Mouse (Mus musculus) left cerebral cortex, adult 9 months (tissue): ENCODE measurements around the gene Ptpn1.

Experiments used
- DNase-seq, 2 experiments: peaks; one replicate each; pipeline ENCODE4 v3.0.0; 2022; ENCODE audit warnings: low spot score in 2 of 2

Ptpn1 gene

GRCm38 (mm10) chr2:167931985-167932726 is at the start of gene Ptpn1:
TSS of gene Ptpn1 (plus strand) at chr2:167932057.
- peak; percentile 95 to 98 for DNase-seq

GRCm38 (mm10) chr2:167886485-167886884 is 45.4 kb upstream of the Ptpn1 start:
- no peak for DNase-seq

- DNase-seq: no peak
Measured at GRCm38 (mm10) chr2:167887516-167888347, 44.1 kb upstream of the Ptpn1 start.

DNA sequence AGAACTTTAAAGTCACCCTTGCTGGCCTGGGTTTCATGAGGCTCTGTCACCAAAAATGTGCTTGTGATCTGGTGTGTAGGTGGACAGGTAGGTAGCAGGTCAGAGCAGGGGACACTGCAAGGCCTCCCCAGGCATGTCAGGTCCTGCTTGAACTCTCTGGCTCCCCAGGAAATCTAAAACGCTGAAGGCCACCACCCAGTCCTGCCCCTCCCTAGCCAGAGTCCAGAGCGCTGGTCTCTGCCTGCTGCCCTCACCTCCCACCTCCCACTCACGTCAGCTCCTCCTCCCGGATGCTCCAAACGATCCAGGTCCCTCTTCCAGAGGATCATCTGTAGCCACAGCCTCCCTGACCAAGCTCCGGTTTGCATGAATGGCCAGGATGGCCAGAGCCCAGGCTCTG is 43.0 kb upstream of the Ptpn1 start:
- no peak for DNase-seq

- no peak for DNase-seq
Measured at GRCm38 (mm10) chr2:167889886-167890285, 42.0 kb upstream of the Ptpn1 start.

DNA sequence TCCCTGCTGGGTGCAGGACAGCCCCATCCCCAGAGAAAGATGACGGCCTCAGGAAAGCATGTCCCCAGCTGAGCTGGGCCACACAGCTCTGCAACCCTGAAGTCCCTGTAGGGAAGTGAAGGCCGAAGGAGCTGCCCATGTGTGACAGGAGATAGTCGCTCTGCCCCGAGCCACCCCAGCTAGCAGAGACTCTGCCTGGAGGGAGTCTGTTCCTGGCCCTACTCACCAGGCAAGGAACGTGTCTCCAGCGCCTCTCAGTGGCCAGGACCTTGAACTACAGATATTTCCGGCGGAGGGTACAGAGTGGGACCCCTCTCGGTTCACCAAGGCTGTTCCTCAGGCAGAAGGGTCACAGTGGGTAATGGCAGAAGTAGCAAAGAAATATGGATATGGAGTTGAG is 39.9 kb upstream of the Ptpn1 start:
- DNase-seq: peak in 1 of 2 experiments; percentile 32

DNA sequence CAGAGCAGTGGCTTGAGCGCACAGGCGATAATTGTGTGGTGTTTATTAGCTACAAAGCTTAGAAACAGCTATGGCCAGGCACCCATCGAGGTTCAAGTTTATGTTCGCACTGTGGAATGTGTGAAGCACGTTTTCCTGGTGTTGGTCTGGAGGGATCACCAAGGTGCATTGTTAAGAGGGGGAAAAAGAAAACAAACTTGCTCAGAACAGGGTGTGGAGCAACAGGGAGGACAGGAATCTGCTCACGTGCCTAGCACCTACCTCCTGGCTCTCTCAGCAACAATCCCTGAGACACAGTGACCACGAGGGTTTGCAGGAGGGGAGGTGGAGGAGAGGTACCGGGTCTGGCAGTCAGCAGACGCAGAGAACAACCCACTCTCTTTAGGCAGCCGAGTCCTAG is 38.2 kb upstream of the Ptpn1 start:
- DNase-seq: no peak

DNA sequence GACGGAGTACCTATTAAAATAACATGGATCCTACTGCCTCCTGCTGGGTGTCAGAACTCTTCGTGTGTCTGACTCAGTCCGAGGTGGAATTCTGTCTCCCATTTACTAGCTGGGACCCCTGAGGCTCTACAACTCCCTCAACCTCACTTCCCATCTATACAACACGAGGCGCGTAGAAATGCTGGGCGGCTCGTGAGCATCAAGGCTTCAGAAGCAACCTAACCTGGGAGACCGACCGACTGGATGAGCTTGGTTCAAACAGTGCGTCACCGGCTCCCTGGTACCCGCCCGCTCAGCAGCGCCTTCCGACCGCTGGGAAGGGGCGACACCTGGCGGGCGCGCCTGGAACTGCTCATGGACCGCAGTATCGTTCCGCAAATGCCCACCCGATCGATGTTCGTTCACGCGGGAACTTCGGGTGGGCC is 36.9 kb upstream of the Ptpn1 start:
- DNase-seq: peak; percentile 28 to 85

DNA sequence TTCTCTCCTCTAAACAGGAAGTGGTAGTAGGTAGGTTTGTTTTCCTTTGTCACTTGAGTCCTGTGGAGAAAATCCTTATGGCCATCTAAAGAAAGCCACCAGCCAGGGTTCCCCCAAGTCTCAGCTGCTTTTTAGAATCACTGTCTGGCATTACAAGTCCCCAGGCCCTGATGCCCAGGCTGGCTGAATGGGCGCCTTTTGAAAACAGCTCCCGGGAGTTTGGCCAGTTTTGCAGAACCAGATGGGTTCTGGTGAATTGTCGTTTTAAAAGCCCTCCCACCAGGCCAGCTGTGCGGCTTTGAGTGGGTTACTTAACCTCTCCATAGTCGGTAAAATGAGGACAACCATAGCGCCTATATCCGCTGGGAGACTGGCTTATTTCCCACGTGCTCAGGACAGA is 34.0 kb upstream of the Ptpn1 start:
- DNase-seq: peak in 1 of 2 experiments; percentile 25

DNA sequence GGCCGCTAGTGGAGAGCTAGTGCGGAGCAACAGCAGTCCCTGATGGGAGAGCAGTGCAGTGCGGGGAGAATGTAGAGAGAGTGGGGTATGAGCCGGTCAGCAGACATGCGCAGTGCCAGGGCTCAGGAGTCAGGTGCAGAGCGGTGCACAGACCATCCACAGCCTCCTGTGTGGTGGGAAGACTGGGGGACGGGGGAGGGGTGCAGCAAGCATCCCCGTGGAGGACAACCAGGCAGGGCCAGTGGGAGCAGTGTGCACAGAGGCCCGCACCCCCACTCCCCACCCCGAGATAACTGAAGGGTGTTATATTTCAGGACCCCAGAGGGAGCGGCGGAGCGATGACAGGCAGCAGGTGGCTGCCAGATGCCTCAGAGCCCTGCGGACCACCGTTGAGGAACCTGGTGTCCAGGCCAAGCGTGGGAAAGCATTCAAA is 31.9 kb upstream of the Ptpn1 start:
- no peak for DNase-seq

DNA sequence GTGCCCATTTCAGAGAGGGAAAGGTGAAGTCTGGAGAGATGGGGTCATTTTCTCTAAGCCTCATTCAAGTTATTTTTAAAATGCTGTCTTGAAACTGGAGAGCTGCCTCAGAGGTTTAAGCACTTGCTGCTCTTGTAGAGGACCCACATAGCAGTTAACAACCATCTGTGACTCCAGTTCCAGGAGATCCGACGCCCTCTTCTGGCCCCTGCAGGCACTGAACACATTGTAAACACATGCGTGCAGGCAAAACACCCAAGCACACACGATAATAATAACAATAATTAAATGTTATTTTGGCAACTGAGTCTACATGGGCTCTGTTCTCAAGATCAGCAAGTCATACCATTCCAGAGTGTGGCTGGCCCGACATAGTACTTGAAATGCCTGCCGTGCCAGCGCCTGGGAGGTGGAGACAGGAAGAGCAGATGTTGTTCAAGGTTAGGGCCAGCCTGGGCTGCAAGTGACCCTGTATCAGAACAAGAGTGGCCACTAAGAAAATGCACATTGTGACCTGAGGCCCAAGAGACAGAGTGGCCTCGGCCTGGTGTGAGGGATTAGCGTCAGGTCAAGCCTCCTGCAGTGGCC is 29.6 kb upstream of the Ptpn1 start:
- no peak for DNase-seq

DNA sequence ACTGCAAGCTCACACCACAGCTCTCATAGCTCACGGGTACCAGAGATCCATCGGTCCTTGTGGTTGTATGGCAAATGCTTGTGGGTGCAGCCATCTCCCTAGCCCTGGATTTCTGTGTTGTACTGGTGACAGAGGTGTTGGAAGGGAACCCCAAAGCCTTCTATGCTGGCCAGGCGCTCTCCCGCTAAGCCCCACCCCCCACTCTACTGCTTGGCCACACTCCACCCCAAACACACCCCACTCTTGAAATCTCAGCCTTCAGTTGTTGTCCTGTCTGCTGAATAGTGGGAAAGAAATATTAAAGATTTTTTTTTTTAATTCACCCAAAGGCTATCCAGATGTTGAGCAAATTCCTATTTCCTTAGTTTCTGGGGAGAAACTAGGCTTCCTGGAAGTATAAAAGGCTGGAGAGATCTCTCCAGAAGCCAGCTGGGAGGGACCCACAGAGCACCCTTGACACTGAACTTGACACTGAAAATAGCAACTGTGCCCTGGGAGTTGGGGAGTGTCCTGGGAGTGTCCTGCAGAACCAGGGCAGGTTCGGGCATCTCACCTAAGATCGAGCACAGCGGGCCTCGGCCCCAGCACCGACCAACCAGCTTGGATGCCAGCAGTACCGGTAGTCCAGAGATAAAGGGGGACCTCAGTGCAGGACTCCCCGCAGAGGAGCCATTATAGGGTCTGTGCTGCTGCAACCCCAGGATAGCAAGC is 28.5 kb upstream of the Ptpn1 start:
- DNase-seq: no peak

GRCm38 (mm10) chr2:167904621-167905367 is 27.1 kb upstream of the Ptpn1 start:
- DNase-seq: no peak

GRCm38 (mm10) chr2:167905561-167905960 is 26.3 kb upstream of the Ptpn1 start:
- DNase-seq: no peak

DNA sequence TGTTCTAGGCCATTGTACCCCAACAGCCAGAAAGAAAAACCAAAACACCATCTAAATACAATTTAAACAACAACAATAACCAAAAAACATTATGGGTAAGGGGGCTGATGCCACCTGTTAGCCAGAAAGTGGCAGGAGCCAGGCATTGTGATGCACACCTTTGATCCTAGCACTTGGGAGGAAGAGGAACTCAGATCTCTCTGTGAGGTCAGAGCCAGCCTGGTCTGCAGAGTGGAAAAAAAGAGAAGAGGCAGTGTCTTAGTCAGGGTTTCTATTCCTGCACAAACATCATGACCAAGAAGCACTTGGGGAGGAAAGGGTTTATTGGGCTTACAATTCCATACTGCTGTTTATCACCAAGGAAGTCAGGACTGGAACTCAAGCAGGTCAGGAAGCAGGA is 25.1 kb upstream of the Ptpn1 start:
- DNase-seq: no peak

GRCm38 (mm10) chr2:167909531-167910177 is 22.2 kb upstream of the Ptpn1 start:
- DNase-seq: no peak

- no peak for DNase-seq
Measured at GRCm38 (mm10) chr2:167910178-167910540, 21.7 kb upstream of the Ptpn1 start.

DNA sequence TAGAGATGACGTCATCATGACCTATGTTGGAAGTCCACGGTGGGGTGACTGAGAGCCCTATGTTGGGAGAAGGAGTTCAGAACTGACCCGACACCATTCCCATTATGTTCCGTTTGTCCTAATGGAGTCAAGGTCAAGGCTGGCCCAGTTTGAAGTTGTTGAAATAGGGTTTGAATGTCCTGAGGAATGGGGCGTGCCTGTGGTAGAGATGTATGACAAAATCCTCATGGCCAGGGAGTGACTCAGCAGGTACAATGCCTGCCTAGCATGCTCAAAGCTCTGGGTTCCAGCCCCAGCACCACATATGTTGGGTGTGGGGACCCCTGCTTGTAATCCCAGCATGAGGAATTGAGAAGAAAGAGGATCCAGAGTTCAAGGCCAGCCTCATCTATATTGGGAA is 20.3 kb upstream of the Ptpn1 start:
- no peak for DNase-seq

DNA sequence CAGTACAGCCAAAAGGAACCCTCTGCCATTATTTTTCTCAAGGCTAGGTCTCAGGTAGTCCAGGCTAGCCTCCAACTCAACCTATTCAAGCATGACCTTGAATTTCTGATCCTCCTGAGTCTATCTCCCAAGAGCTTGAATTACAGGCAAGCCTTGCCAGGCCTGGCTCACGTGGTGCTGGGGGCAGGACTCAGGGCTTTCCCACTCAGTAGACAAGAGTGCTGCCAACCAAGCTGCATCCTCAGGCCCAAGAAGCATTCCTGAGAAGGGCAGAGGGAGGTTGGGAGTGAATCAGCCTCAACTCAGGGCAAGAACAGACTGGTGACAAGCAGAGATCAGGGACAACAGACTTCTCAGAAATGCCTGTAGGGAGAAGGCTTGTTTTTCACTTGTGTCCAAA is 12.8 kb upstream of the Ptpn1 start:
- DNase-seq: no peak

GRCm38 (mm10) chr2:167920041-167920440 is 11.8 kb upstream of the Ptpn1 start:
- no peak for DNase-seq

DNA sequence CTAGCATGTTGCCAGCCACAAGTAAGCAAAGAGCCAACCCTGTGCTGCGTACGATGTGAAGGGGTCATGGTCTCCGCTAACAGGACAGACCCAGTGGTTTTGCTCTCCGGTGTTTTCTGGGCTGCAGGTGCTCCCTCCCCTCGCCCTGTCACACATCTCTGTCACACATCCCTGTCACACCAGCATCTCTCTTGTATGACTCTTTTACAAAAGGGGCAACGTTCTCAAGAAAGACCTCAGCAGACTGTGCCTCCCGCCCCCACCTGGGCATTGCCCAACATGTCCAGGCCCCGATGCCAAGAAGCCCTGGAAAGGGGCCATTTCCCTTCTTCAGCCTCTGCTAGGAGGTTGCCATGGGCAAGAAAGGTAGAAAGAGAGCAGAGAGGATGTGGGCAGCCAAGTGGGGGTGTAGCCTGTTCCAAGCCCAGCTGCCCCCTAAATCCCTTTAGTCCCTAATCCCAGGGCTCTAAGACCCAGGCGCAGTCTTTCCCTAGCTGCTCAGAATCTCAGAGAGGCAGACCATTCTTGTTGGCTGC is 10.8 kb upstream of the Ptpn1 start:
- no peak for DNase-seq
